Mouse (Mus musculus) embryonic facial prominence, embryonic 10.5 days (tissue): ENCODE results near the gene Osbpl6. TPM values are rescaled to one million over a fixed set of nuclear protein-coding genes. Genes with fewer than 3 reads are reported as not detected.

Source experiments
- DNase-seq: peaks from one replicate; pipeline ENCODE4 v3.0.0-alpha.2; 2017; ENCODE audit warnings: low spot score
- H3K27ac ChIP-seq: fragments of 300-500 bp; sonication (generic); replicated peaks from 2 replicates; pipeline ENCODE4 v1.5.1; 2016; ENCODE audit warnings: mild to moderate bottlenecking
- H3K27me3 ChIP-seq: fragments of 300-500 bp; sonication (generic); replicated peaks from 2 replicates; pipeline ENCODE4 v1.6.1; 2016; ENCODE audit warnings: low read depth, mild to moderate bottlenecking; ENCODE audit not compliant: poor library complexity, severe bottlenecking
- H3K36me3 ChIP-seq: fragments of 300-500 bp; sonication (generic); replicated peaks from 2 replicates; pipeline ENCODE4 v1.6.1; 2016; ENCODE audit warnings: mild to moderate bottlenecking, moderate library complexity
- H3K4me1 ChIP-seq: fragments of 300-500 bp; sonication (generic); 2 replicates; pipeline ENCODE4 v1.6.1; 2016
- H3K4me3 ChIP-seq: fragments of 300-500 bp; sonication (generic); 2 replicates; pipeline ENCODE4 v1.5.1; 2016; ENCODE audit warnings: mild to moderate bottlenecking, moderate library complexity
- H3K9me3 ChIP-seq: fragments of 300-500 bp; sonication (generic); 2 replicates; pipeline ENCODE4 v1.6.1; 2016; ENCODE audit warnings: mild to moderate bottlenecking
- WGBS: fragments of 180-500 bp; shearing (Covaris S2); methylation state at CpG from one replicate; pipeline ENCODE4 v1.1.7; 2016; 5-methylcytosine and 5-hydroxymethylcytosine counted together
- polyA plus RNA-seq: library from polyadenylated mRNA; unstranded; fragments of >200 nt; fragmentation: Nextera tagmentation; extraction: Ambion mirVana; gene quantifications from 2 replicates; pipeline ENCODE4 v1.2.1, GENCODE M21; 2016

The Osbpl6 gene
- polyA plus RNA-seq, 1 experiment from 2014 or later = 13.5 TPM

GRCm38 (mm10) chr2:76549316-76549715 is 143.0 kb downstream of the Osbpl6 start:
- no peak overlapping the region for H3K4me3 ChIP-seq
- WGBS = 77% methylated on average over 12 of the region's 12 CpGs
- no peaks in the 10 kb centered on the region for H3K9me3 ChIP-seq
- no peaks in the 10 kb centered on the region for H3K36me3 ChIP-seq
- no peaks in the 10 kb centered on the region for H3K27me3 ChIP-seq
- H3K27ac ChIP-seq = no peak overlapping the region
- peaks cover 16% of the 10 kb centered on the region for H3K4me1 ChIP-seq
- DNase-seq = no peak

GRCm38 (mm10) chr2:76555852-76556558 is 149.7 kb downstream of the Osbpl6 start:
- no peaks in the 10 kb centered on the region for H3K27me3 ChIP-seq
- DNase-seq = no peak
- H3K9me3 ChIP-seq = no peaks in the 10 kb centered on the region
- 70% methylated on average over 11 of the region's 11 CpGs for WGBS
- no peaks in the 10 kb centered on the region for H3K36me3 ChIP-seq
- H3K27ac ChIP-seq = no peak overlapping the region
- H3K4me1 ChIP-seq = peaks cover 3% of the 10 kb centered on the region; the same call in 1 of the 2 replicates
- H3K4me3 ChIP-seq = no peak overlapping the region

GRCm38 (mm10) chr2:76560146-76560545 is 153.8 kb downstream of the Osbpl6 start:
- H3K36me3 ChIP-seq = no peaks in the 10 kb centered on the region
- 91% methylated on average over 10 of the region's 10 CpGs for WGBS
- no peaks in the 10 kb centered on the region for H3K27me3 ChIP-seq
- peaks cover 3% of the 10 kb centered on the region; the same call in 1 of the 2 replicates for H3K4me1 ChIP-seq
- no peak overlapping the region for H3K27ac ChIP-seq
- no peaks in the 10 kb centered on the region for H3K9me3 ChIP-seq
- DNase-seq = no peak
- no peak overlapping the region for H3K4me3 ChIP-seq

GRCm38 (mm10) chr2:76563862-76564261 is 157.6 kb downstream of the Osbpl6 start:
- Histone ChIP-seq H3K9me3 (no peaks in the 10 kb centered on the region), H3K4me1 (no peaks in the 10 kb centered on the region), H3K4me3 (no peak overlapping the region), H3K27me3 (no peaks in the 10 kb centered on the region), H3K36me3 (no peaks in the 10 kb centered on the region), H3K27ac (no peak overlapping the region)
- DNase-seq = no peak
- 91% methylated on average over 4 of the region's 4 CpGs for WGBS

DNA sequence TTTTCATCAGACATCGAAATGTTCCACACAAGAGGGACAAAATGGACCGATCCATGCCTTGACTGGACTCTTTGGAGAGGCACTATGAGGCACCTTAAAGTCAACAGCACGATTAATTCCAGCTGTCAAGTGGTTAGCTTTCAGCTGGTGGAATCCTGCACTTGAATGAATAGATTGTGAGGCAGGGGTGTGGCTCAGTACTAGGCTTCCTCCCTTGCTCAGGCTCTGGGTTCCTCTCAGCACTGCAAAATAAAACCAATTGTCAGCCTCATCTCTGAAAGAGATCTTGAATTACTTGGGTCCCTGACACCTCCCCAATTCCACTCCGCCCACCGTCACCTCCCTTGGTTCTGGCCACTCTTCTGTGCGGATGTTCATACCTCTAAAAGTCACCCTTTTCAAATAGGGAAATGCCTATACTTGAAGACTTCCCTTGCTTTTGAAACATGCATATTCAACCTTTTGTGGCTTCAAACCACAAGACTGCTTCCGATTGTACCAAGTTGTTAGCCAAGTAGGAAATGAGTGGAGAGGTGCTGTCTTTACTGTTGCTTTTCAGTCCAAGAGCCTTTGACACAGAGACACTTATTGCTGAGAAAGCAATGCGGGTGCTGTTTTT is 160.7 kb downstream of the Osbpl6 start:
- Histone ChIP-seq H3K36me3 (no peaks in the 10 kb centered on the region), H3K9me3 (no peaks in the 10 kb centered on the region), H3K4me3 (no peak overlapping the region), H3K27ac (no peak overlapping the region), H3K4me1 (no peaks in the 10 kb centered on the region), H3K27me3 (no peaks in the 10 kb centered on the region)
- 82% methylated on average over 8 of the region's 8 CpGs for WGBS
- DNase-seq = no peak

- H3K27ac ChIP-seq = no peak overlapping the region
- H3K9me3 ChIP-seq = no peaks in the 10 kb centered on the region
- no peaks in the 10 kb centered on the region for H3K36me3 ChIP-seq
- H3K4me3 ChIP-seq = no peak overlapping the region
- DNase-seq = no peak
- H3K27me3 ChIP-seq = no peaks in the 10 kb centered on the region
- no peaks in the 10 kb centered on the region for H3K4me1 ChIP-seq
- WGBS = 86% methylated on average over 10 of the region's 10 CpGs
These were observed 165.2 kb downstream of the Osbpl6 start for GRCm38 (mm10) chr2:76571543-76571942.

- Histone ChIP-seq H3K4me1 (no peaks in the 10 kb centered on the region), H3K27me3 (no peaks in the 10 kb centered on the region), H3K4me3 (no peak overlapping the region), H3K9me3 (no peaks in the 10 kb centered on the region), H3K27ac (no peak overlapping the region), H3K36me3 (peaks cover 5% of the 10 kb centered on the region)
- WGBS = 89% methylated on average over 8 of the region's 8 CpGs
- DNase-seq = no peak
These were observed 172.6 kb downstream of the Osbpl6 start for GRCm38 (mm10) chr2:76578911-76579310.

- WGBS = 91% methylated on average over 13 of the region's 13 CpGs
These were observed 178.8 kb downstream of the Osbpl6 start for GRCm38 (mm10) chr2:76585090-76585489.

DNA sequence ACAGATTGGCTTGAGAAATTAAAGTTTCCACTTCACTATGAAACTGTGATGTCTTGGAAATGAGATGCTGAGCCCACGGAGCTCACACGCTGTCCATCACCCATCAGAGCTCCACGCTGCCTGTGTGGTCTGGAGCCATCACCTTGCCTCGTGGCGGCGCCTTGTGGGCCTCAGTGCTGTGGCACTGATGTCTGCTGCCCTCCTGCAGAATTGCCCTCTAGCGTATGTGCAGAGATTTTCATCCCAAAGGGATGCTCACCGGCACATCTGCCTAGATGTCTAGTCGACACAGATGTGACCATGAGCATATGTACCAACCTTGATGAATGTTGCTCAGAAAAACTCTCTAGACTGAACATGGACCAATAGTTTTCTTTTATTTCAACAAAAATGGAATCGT is 180.6 kb downstream of the Osbpl6 start:
- no peaks in the 10 kb centered on the region for H3K9me3 ChIP-seq
- 83% methylated on average over 10 of the region's 10 CpGs for WGBS
- no peak for DNase-seq
- H3K4me1 ChIP-seq = no peaks in the 10 kb centered on the region
- no peak overlapping the region for H3K4me3 ChIP-seq
- H3K27me3 ChIP-seq = no peaks in the 10 kb centered on the region
- no peak overlapping the region for H3K27ac ChIP-seq
- peaks cover 15% of the 10 kb centered on the region for H3K36me3 ChIP-seq

More at GRCm38 (mm10) chr2:76585090-76585489, 178.8 kb downstream of the Osbpl6 start:
- Histone ChIP-seq H3K4me1 (no peaks in the 10 kb centered on the region), H3K27ac (no peak overlapping the region), H3K9me3 (no peaks in the 10 kb centered on the region), H3K27me3 (no peaks in the 10 kb centered on the region), H3K4me3 (no peak overlapping the region), H3K36me3 (peaks cover 15% of the 10 kb centered on the region)
- DNase-seq = no peak

DNA sequence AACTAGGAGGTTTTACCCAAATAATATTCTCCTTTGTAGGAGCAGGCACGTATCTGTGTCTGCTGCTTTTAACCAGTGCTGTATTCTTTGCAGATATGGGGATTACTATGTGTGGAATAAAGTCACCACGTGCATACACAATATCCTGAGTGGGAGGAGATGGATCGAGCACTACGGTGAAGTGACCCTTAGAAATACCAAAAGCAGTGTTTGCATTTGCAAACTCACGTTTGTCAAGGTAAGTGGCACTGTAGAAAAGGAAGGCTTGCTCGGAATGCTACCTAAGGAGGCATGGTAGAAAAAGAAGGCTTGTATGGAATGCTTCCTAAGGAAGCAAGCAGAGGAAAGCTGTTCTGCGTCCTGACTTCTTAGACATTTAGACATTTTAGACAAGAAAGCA is 183.9 kb downstream of the Osbpl6 start:
- H3K27me3 ChIP-seq = no peaks in the 10 kb centered on the region
- no peaks in the 10 kb centered on the region for H3K9me3 ChIP-seq
- WGBS = 92% methylated on average over 7 of the region's 7 CpGs
- 0 out of 2 replicates have a peak, but pooled peaks cover 3% of the 10 kb centered on the region for H3K4me1 ChIP-seq
- H3K36me3 ChIP-seq = peaks cover 8% of the 10 kb centered on the region
- no peak for DNase-seq
- H3K4me3 ChIP-seq = no peak overlapping the region
- H3K27ac ChIP-seq = no peak overlapping the region

- DNase-seq = no peak
- WGBS = 83% methylated on average over 3 of the region's 3 CpGs
- Histone ChIP-seq H3K9me3 (no peaks in the 10 kb centered on the region), H3K36me3 (0 out of 2 replicates have a peak, but pooled peaks cover 5% of the 10 kb centered on the region), H3K4me1 (peaks cover 6% of the 10 kb centered on the region; the same call in 1 of the 2 replicates), H3K27ac (no peak overlapping the region), H3K27me3 (no peaks in the 10 kb centered on the region), H3K4me3 (no peak overlapping the region)
These were observed 186.2 kb downstream of the Osbpl6 start for GRCm38 (mm10) chr2:76592401-76592924.

- H3K4me3 ChIP-seq = no peak overlapping the region
- no peaks in the 10 kb centered on the region for H3K27me3 ChIP-seq
- 77% methylated on average over 11 of the region's 11 CpGs for WGBS
- no peak overlapping the region for H3K27ac ChIP-seq
- H3K9me3 ChIP-seq = no peaks in the 10 kb centered on the region
- peaks cover 11% of the 10 kb centered on the region; the same call in 1 of the 2 replicates for H3K4me1 ChIP-seq
- 0 out of 2 replicates have a peak, but pooled peaks cover 5% of the 10 kb centered on the region for H3K36me3 ChIP-seq
- no peak for DNase-seq
These were observed 191.2 kb downstream of the Osbpl6 start for GRCm38 (mm10) chr2:76597521-76597920.

DNA sequence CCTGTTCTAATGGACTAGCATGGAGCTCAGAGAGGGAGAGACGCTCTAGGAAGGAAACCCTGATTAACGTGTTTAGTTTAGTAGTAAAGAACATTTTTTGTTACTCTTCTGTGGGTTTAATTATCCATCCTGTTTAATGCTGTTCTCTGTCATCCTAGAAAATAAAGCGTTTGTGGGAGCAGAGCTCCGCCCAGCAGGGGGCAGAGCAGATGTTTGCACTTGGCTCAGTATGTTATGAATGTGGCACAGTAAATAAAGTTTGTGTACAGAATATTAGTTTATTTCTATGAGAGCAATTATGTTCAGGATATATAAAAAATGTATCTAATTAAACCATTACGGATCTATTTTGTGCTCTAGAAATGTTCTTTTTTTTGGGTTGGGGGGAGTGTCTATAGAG is 192.9 kb downstream of the Osbpl6 start:
- no peak for DNase-seq
- 76% methylated on average over 5 of the region's 5 CpGs for WGBS
- H3K4me1 ChIP-seq = peaks cover 11% of the 10 kb centered on the region; the same call in 1 of the 2 replicates
- H3K27ac ChIP-seq = no peak overlapping the region
- H3K4me3 ChIP-seq = no peak overlapping the region
- 0 out of 2 replicates have a peak, but pooled peaks cover 5% of the 10 kb centered on the region for H3K36me3 ChIP-seq
- H3K27me3 ChIP-seq = no peaks in the 10 kb centered on the region
- H3K9me3 ChIP-seq = no peaks in the 10 kb centered on the region
